Mouse (Mus musculus) lung, postnatal 36 days (tissue): Measurements from ENCODE around the gene Vmn2r66.

ENCODE experiments used
- DNase-seq: peaks from one replicate; pipeline ENCODE4 v3.0.0; 2022; ENCODE audit warnings: mixed read lengths

Vmn2r66 gene

GRCm38 (mm10) chr7:85012168-85012567 lies at the start of gene Vmn2r66:
Gene Vmn2r66 (minus strand): TSS chr7:85012268.
- DNase-seq = no peak

GRCm38 (mm10) chr7:84996694-84997093 lies 15.4 kb downstream of the Vmn2r66 start:
- no peak for DNase-seq

GRCm38 (mm10) chr7:84964015-84964414 lies 48.1 kb downstream of the Vmn2r66 start, which contains the start of gene Vmn2r65:
Gene Vmn2r65 (minus strand): TSS chr7:84964115.
- DNase-seq = no peak
